Mouse (Mus musculus) thymus, postnatal 25 days (tissue): ENCODE results near the gene Bid.
"Not testable (repeated sequence)": the region's sequence is repeated elsewhere in the genome, so short reads cannot be mapped to it uniquely, and the experiment has no call there.

Experiments
- DNase-seq: peaks from one replicate; pipeline ENCODE4 v3.0.0; 2022

The Bid gene

DNA sequence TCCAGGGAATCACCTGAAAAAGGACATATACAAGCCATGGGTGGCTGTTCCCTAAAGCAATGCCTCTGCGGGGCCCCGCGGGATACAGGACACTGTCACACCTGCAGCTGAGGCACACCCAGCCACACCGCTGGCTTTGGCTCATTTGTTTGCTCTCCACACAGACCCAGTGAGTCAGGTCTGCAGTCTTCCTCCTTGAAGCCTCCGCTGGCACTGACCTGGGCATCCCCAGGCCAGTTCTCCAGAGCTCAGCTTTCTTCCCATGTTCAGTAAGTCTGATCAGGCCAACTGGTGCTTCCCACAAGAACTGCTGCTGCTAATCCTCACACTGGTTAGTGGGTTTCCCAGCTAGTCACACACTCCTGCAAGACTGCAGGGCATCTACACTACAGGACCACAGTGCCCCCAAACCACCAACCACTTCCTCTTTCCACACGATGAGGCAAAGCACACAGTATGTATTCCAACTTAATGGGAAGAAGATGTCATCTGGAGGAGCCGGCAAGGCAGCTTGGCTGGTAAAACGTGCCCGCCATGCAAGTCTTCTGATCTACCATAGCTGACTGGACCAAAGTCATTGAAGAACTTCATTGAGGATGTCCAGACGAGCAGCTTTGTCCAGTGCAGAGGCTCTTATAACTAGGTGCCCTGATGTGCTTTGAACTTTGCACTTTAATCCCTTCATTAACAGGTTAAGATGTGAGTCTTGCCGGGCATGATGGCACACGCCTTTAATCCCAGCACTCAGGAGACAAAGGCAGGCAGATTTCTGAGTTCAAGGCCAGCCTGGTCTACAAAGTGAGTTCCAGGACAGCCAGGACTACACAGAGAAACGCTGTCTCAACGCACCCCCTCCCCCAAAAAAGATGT lies 14.6 kb downstream of the Bid start:
- DNase-seq = peak; percentile 54

DNA sequence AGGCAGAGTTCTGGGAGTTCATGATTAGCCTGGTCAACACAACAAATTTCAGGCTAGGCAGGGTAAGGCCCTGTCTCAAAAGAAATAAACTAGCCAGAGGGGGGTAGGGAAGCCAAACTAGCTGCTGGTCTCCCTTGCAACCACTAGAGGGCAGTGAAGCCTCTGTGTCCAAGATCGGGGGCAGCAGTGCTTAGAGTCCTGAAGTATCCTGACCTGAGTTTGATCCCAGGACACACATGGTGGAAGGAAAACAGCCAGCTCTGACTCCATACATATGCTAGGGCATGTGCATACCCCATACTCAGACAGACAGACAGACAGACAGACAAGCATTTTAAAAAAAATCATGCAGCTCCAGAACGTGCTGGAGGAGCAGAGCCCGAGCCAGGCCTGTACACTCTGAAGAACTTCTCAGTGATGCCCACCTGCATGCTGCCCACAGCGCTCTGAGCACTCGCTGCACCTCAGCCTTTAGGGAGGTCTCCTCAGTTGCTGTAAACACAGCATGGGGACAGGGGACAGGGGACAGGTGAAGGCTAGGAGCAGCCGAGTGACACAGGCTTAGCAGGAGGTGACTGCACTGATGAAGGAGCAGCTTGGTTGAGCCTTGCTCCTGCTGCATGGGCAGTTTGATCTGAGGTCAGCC lies 18.3 kb downstream of the Bid start:
- DNase-seq = peak; percentile 51

DNA sequence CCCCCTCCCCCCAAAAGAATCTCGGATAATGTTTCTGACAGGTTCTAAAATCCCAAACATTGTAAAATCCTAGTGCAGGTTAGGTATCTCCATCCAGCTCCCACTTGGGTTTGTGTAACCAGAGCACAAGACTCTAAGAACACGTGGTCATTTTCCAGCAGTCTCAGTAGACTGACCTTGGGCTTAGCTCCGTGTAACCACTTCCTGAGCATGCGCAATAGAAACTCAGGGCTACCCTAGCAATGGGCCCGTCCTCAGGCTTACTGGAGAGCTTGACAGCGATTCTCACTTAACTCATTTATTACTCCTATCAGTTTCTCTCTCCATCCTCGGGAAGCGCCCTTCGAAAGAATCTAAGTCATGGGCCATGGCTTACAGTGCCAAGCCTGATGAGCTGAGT lies 22.1 kb downstream of the Bid start:
- no peak for DNase-seq

DNA sequence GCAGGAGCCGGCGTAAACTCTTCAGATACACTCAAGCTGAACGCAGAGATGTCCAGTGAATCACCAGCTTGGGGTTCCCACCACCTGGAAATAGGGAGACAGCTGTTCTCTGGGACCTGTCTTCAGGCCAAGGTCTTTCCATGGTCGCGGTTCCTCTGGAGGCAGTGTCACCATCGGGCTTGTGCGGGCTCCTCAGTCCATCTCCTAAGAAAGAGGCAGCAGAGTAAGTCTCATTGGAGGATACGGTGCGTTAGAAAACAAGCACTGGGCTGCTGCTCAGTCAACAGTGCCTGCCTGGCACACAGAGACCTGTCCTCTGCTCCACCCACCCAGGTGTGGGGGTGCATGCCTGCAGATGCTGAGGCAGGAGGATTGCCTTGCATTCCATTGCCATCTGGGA lies 22.6 kb downstream of the Bid start:
- no peak for DNase-seq

DNA sequence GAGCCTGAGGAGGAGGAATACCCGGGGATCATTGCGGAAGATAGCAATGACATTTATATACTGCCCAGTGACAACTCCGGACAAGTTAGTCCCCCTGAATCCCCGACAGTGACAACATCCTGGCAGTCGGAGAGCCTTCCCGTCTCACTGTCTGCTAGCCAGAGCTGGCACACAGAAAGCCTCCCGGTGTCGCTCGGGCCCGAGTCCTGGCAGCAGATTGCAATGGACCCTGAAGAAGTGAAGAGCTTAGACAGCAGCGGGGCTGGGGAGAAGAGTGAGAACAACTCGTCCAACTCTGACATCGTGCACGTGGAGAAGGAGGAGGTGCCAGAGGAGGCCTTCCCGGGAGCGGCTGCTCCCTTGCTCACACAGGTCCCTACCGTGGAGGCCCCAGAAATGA lies 30.0 kb downstream of the Bid start:
- DNase-seq = no peak

DNA sequence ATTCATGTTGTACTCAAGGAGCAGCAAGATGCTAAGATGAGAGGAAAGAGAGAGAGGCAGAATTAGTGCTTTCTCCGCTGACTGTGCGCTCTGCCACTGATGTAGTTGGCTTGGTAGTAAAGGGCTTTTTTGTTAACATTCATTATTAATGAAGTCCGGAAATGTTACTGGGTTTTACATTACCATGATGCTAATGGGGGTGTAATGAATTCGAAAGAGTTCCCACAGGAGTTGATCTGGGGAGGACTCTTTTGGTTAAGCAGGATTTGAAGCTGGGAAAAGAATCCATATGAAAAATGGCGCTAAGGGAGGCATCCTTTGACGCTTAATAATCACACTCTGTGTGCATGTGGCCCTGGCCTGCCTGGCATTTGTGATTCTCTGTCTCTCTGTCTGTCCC lies 32.2 kb downstream of the Bid start:
- DNase-seq = no peak

DNA sequence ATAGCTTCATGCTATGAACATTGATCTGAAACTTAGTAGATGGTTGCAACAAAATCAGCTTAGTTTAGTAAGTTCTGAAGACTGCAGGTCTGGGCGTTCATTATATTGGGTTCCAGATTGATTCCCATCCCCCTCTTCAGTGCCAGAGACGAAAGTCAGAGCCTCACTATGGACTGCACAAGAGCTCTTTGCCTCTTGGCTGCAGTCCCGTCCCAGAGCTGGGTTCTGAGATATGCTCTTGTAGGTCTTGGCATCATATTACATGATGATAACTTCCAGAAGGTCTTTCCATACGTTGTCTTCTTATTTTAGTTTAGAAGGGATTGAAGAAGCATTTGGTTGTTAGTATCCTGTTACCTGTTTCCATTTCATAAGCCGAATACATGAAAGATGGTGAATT lies 37.6 kb downstream of the Bid start:
- no peak for DNase-seq

DNA sequence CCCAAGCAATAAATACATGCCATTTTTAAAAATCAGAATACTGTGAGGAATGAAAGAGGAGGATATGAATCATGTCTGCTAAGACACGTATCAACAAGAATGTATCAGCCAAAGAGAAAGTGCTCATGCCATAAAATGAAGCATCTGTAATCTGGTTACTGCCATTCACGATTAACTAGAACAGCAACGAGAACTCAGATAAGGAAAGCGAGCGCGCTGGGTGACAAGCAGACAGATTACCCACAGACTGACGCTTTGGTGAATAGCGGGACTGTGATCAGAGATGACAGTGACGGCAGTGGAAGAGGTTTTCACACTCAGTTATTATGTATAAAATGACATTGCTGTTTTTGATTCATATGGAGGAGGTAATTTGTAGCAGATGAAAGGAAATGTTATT lies 42.8 kb downstream of the Bid start:
- DNase-seq = no peak

DNA sequence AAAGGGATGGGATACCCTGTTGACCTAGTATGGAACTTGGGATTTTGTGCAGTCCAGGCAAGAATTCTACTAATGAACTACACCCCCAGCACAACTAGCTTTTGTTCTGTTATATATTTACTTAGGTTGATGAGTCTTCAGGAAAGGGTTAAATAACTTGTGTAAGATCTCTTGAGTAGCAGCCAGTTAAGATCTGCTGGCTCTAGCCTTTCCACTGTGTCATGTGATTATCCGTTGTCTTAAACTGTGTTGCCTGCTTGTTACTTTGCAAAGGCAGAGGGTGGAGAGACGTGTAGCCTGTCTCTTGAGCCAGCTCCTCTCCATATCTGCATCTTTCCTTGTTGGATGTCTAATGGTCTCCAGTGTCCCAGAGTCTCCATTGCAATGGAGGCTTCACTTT lies 45.4 kb downstream of the Bid start:
- no peak for DNase-seq

DNA sequence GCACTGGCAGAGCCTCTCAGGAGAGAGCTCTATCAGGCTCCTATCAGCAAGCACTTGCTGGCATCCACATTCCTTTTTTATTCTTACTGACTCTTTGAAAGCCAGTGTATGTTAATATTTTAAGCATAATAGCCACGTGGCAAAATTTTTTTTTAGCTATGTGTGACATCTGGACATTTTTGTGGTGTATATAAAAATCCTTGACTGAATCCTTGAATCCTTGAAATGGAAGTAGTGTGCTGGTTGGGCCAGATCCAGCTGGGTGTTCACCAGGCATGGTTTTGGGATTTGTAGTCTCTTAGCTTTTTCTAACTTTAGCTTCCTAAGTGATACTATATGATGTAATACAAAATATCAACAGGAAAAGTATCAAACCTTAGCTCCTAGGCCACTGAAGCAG lies 47.8 kb downstream of the Bid start:
- no peak for DNase-seq

DNA sequence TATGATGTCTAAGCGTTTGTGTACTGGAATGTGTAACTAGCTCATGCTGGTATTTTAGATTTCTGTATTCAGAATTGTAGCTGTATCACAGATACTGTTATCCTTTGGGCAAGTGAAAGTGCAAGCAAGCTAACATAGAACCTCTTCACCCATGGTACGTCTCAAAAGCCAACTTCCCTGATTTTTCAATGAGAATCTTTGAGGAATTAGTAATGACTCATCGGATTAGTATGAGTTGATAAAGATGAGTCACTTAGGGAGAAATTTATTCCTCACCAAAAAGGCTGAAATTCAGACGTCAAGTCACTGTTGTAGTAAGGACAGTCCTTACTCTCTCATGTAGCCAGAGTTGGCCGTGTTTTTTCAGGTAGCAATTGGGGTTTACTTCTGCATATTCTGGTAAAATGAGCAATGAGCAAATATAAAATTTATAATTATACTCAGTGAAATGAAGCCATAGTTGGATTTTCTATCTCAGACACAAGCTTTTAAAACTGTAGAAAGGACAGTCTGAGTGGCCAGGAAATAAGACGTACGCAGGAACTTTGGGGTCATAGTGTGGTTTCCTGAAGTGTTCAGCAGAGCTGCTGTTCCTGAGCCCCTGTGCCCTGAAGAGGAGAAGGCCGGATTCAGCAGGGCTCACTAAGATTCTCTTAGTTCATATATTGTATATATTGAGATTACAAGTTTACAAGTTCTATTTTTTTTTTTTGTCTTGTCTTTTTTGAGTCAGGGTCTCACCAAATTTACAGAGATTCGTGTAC lies 50.4 kb downstream of the Bid start:
- DNase-seq = no peak

DNA sequence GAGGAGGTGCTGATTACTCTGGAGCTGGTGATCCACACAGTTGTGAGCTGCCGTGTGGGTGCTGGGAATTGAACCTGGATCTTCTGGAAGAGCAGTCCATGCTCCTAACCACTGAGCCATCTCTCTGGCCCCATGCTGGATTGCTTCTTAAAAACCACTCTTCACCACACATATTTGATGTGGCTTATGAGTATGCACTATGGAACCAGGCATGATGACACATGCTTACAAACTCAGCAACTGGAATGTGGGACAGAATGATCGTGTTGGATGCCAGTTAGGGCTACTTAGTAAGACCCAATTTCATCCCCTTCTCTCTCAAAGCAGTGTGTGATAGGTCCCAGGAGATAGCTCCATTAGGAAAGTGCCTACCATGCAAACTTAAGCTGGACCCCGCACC lies 56.6 kb downstream of the Bid start:
- DNase-seq = no peak

DNA sequence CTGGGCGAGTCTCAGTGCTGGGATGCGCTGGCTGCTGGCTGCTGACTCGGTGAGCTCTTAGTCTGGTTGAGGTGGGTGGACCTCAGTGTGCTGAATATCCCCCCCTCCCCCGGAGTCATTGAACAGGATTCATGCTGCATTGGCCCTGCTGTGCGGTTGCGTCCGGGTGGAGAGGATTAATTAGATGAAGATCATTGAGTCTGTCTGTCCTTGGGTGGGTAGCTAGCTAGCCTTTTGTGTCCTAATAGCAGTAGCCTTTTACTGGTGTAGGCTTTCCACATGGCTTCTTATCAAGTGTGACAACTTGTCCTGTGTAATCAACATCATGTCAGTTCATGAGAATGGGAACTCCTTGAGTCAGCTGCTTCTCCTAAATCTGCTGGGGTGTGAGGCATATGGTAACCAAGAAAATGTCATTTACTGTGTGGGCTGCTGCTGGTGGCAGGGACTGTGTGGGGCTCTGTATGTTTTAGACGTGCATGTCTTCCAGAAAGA lies 58.4 kb downstream of the Bid start:
- no peak for DNase-seq

DNA sequence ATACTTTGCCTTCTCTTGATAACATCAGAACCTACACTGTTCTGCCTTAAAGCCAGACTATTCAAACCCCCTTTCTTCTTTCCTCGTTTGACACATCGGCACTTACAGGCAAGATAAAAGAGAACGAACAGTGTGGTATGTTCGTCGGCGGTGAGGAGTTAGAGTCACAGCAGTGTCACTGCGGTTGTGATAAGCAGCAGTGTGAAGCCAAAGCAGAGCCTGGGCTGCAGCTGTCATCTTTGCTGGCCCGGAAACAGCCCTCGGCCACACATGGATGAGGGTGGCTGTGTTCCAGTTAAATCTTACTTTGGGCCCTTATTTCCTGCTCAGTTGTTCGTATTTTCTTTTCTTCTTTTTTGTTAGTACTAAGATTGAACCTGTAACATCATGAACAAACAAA lies 62.2 kb downstream of the Bid start:
- no peak for DNase-seq

DNA sequence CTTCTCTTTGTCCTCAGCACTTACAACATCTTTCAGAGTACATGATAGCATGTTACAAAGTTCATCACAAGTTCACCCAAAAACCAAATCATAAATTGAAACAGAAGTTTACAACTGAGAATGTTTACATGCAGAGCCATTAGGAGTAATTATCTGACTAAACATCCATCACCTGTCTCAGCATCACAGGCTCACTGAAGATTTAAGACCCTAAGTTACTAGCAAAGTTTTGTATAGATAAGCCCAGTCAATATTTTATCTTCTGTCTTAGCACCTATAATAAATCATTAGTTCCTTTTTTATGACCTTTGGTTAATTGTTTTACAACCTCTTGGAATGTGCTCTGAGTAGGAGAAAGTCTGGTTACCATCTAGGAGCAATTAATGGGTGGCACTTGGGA lies 65.9 kb downstream of the Bid start:
- DNase-seq = not testable (repeated sequence)
